Mouse (Mus musculus): ENCODE results near the gene Ctnna2. TPM values are rescaled to one million over a fixed set of nuclear protein-coding genes. Genes with fewer than 3 reads are reported as not detected.

Gene Ctnna2
- polyA plus RNA-seq, 1 experiment from 2014 or later, result 7.2 TPM

GRCm38 (mm10) chr6:77516515-77516914 lies 463.0 kb downstream of the Ctnna2 start:
- H3K36me3 ChIP-seq (ENCODE audit: control insufficient read depth, insufficient read depth, low read length), result no peaks in the 10 kb centered on the region
- no peak overlapping the region for H3K4me2 ChIP-seq (ENCODE audit: low read depth, low read length)
- WGBS, result 37% methylated on average over 2 of the region's 2 CpGs
- H3K4me3 ChIP-seq (replicated peaks; ENCODE audit: low read length), result no peak overlapping the region
- H3K4me1 ChIP-seq (ENCODE audit: control insufficient read depth, insufficient read depth, low read length), result no peaks in the 10 kb centered on the region
- no peak overlapping the region for H3K9ac ChIP-seq (ENCODE audit: low read length)
- ATAC-seq (ENCODE audit: insufficient read depth, low FRiP score), result no peak
- H3K27ac ChIP-seq (ENCODE audit: low read length), result no peak overlapping the region
- H3K27me3 ChIP-seq (ENCODE audit: control insufficient read depth, insufficient read depth, low read length), result no peaks in the 10 kb centered on the region
- H3K9me3 ChIP-seq (replicated peaks; ENCODE audit: control insufficient read depth, low read length), result no peaks in the 10 kb centered on the region

- no peak overlapping the region for H3K4me3 ChIP-seq (replicated peaks; ENCODE audit: low read length)
- no peaks in the 10 kb centered on the region for H3K36me3 ChIP-seq (ENCODE audit: control insufficient read depth, insufficient read depth, low read length)
- no peak for ATAC-seq (ENCODE audit: insufficient read depth, low FRiP score)
- no peak overlapping the region for H3K4me2 ChIP-seq (ENCODE audit: low read depth, low read length)
- H3K9ac ChIP-seq (ENCODE audit: low read length), result no peak overlapping the region
- WGBS, result 28% methylated on average over 5 of the region's 5 CpGs
- no peaks in the 10 kb centered on the region for H3K27me3 ChIP-seq (ENCODE audit: control insufficient read depth, insufficient read depth, low read length)
- no peak overlapping the region for H3K27ac ChIP-seq (ENCODE audit: low read length)
- no peaks in the 10 kb centered on the region for H3K4me1 ChIP-seq (ENCODE audit: control insufficient read depth, insufficient read depth, low read length)
- H3K9me3 ChIP-seq (replicated peaks; ENCODE audit: control insufficient read depth, low read length), result no peaks in the 10 kb centered on the region
Observed at GRCm38 (mm10) chr6:77511805-77512204, 467.7 kb downstream of the Ctnna2 start.

GRCm38 (mm10) chr6:77491721-77492120 lies 487.8 kb downstream of the Ctnna2 start:
- WGBS, result 81% methylated on average over 5 of the region's 5 CpGs
- ATAC-seq (ENCODE audit: insufficient read depth, low FRiP score), result no peak
- H3K27ac ChIP-seq (ENCODE audit: low read length), result no peak overlapping the region
- no peaks in the 10 kb centered on the region for H3K9me3 ChIP-seq (replicated peaks; ENCODE audit: control insufficient read depth, low read length)
- H3K4me2 ChIP-seq (ENCODE audit: low read depth, low read length), result no peak overlapping the region
- no peak overlapping the region for H3K4me3 ChIP-seq (replicated peaks; ENCODE audit: low read length)
- H3K27me3 ChIP-seq (ENCODE audit: control insufficient read depth, insufficient read depth, low read length), result no peaks in the 10 kb centered on the region
- no peaks in the 10 kb centered on the region for H3K36me3 ChIP-seq (ENCODE audit: control insufficient read depth, insufficient read depth, low read length)
- H3K9ac ChIP-seq (ENCODE audit: low read length), result no peak overlapping the region
- no peaks in the 10 kb centered on the region for H3K4me1 ChIP-seq (ENCODE audit: control insufficient read depth, insufficient read depth, low read length)

GRCm38 (mm10) chr6:77486658-77487057 lies 492.8 kb downstream of the Ctnna2 start:
- no peaks in the 10 kb centered on the region for H3K36me3 ChIP-seq (ENCODE audit: control insufficient read depth, insufficient read depth, low read length)
- no peak overlapping the region for H3K27ac ChIP-seq (ENCODE audit: low read length)
- H3K9ac ChIP-seq (ENCODE audit: low read length), result no peak overlapping the region
- 0 out of 2 replicates have a peak, but pooled peaks cover 3% of the 10 kb centered on the region for H3K9me3 ChIP-seq (replicated peaks; ENCODE audit: control insufficient read depth, low read length)
- no peak overlapping the region for H3K4me3 ChIP-seq (replicated peaks; ENCODE audit: low read length)
- H3K4me2 ChIP-seq (ENCODE audit: low read depth, low read length), result no peak overlapping the region
- 91% methylated on average over 3 of the region's 3 CpGs for WGBS
- no peaks in the 10 kb centered on the region for H3K4me1 ChIP-seq (ENCODE audit: control insufficient read depth, insufficient read depth, low read length)
- no peaks in the 10 kb centered on the region for H3K27me3 ChIP-seq (ENCODE audit: control insufficient read depth, insufficient read depth, low read length)
- ATAC-seq (ENCODE audit: insufficient read depth, low FRiP score), result no peak

- no peaks in the 10 kb centered on the region for H3K4me1 ChIP-seq (ENCODE audit: control insufficient read depth, insufficient read depth, low read length)
- H3K9ac ChIP-seq (ENCODE audit: low read length), result no peak overlapping the region
- no peak overlapping the region for H3K4me2 ChIP-seq (ENCODE audit: low read depth, low read length)
- H3K27ac ChIP-seq (ENCODE audit: low read length), result no peak overlapping the region
- no peaks in the 10 kb centered on the region for H3K27me3 ChIP-seq (ENCODE audit: control insufficient read depth, insufficient read depth, low read length)
- H3K36me3 ChIP-seq (ENCODE audit: control insufficient read depth, insufficient read depth, low read length), result no peaks in the 10 kb centered on the region
- 0 out of 2 replicates have a peak, but pooled peaks cover 3% of the 10 kb centered on the region for H3K9me3 ChIP-seq (replicated peaks; ENCODE audit: control insufficient read depth, low read length)
- no peak overlapping the region for H3K4me3 ChIP-seq (replicated peaks; ENCODE audit: low read length)
- WGBS, result 83% methylated on average over 3 of the region's 3 CpGs
- ATAC-seq (ENCODE audit: insufficient read depth, low FRiP score), result no peak
Observed at GRCm38 (mm10) chr6:77482081-77482480, 497.4 kb downstream of the Ctnna2 start.

- Histone ChIP-seq H3K9me3 (replicated peaks; ENCODE audit: control insufficient read depth, low read length) (no peaks in the 10 kb centered on the region), H3K4me2 (ENCODE audit: low read depth, low read length) (no peak overlapping the region), H3K27me3 (ENCODE audit: control insufficient read depth, insufficient read depth, low read length) (no peaks in the 10 kb centered on the region), H3K4me1 (ENCODE audit: control insufficient read depth, insufficient read depth, low read length) (no peaks in the 10 kb centered on the region), H3K9ac (ENCODE audit: low read length) (no peak overlapping the region), H3K4me3 (replicated peaks; ENCODE audit: low read length) (no peak overlapping the region), H3K36me3 (ENCODE audit: control insufficient read depth, insufficient read depth, low read length) (no peaks in the 10 kb centered on the region), H3K27ac (ENCODE audit: low read length) (no peak overlapping the region)
- no peak for ATAC-seq (ENCODE audit: insufficient read depth, low FRiP score)
- 41% methylated on average over 1 of the region's 1 CpGs for WGBS
Observed at GRCm38 (mm10) chr6:77475354-77475753, 504.1 kb downstream of the Ctnna2 start.

GRCm38 (mm10) chr6:77473256-77473655 lies 506.2 kb downstream of the Ctnna2 start:
- 80% methylated on average over 7 of the region's 7 CpGs for WGBS
- no peak overlapping the region for H3K9ac ChIP-seq (ENCODE audit: low read length)
- no peak overlapping the region for H3K27ac ChIP-seq (ENCODE audit: low read length)
- no peak overlapping the region for H3K4me3 ChIP-seq (replicated peaks; ENCODE audit: low read length)
- no peaks in the 10 kb centered on the region for H3K36me3 ChIP-seq (ENCODE audit: control insufficient read depth, insufficient read depth, low read length)
- H3K27me3 ChIP-seq (ENCODE audit: control insufficient read depth, insufficient read depth, low read length), result no peaks in the 10 kb centered on the region
- H3K4me1 ChIP-seq (ENCODE audit: control insufficient read depth, insufficient read depth, low read length), result no peaks in the 10 kb centered on the region
- H3K9me3 ChIP-seq (replicated peaks; ENCODE audit: control insufficient read depth, low read length), result no peaks in the 10 kb centered on the region
- H3K4me2 ChIP-seq (ENCODE audit: low read depth, low read length), result no peak overlapping the region
- no peak for ATAC-seq (ENCODE audit: insufficient read depth, low FRiP score)

GRCm38 (mm10) chr6:77468058-77468457 lies 511.4 kb downstream of the Ctnna2 start:
- 80% methylated on average over 3 of the region's 3 CpGs for WGBS
- Histone ChIP-seq H3K9ac (ENCODE audit: low read length) (no peak overlapping the region), H3K27me3 (ENCODE audit: control insufficient read depth, insufficient read depth, low read length) (no peaks in the 10 kb centered on the region), H3K4me1 (ENCODE audit: control insufficient read depth, insufficient read depth, low read length) (no peaks in the 10 kb centered on the region), H3K4me3 (replicated peaks; ENCODE audit: low read length) (no peak overlapping the region), H3K9me3 (replicated peaks; ENCODE audit: control insufficient read depth, low read length) (no peaks in the 10 kb centered on the region), H3K27ac (ENCODE audit: low read length) (no peak overlapping the region), H3K36me3 (ENCODE audit: control insufficient read depth, insufficient read depth, low read length) (no peaks in the 10 kb centered on the region), H3K4me2 (ENCODE audit: low read depth, low read length) (no peak overlapping the region)
- ATAC-seq (ENCODE audit: insufficient read depth, low FRiP score), result no peak

GRCm38 (mm10) chr6:77462737-77463136 lies 516.8 kb downstream of the Ctnna2 start:
- ATAC-seq (ENCODE audit: insufficient read depth, low FRiP score), result no peak
- Histone ChIP-seq H3K4me2 (ENCODE audit: low read depth, low read length) (no peak overlapping the region), H3K9ac (ENCODE audit: low read length) (no peak overlapping the region), H3K4me3 (replicated peaks; ENCODE audit: low read length) (no peak overlapping the region), H3K27ac (ENCODE audit: low read length) (no peak overlapping the region), H3K36me3 (ENCODE audit: control insufficient read depth, insufficient read depth, low read length) (no peaks in the 10 kb centered on the region), H3K9me3 (replicated peaks; ENCODE audit: control insufficient read depth, low read length) (no peaks in the 10 kb centered on the region), H3K27me3 (ENCODE audit: control insufficient read depth, insufficient read depth, low read length) (no peaks in the 10 kb centered on the region), H3K4me1 (ENCODE audit: control insufficient read depth, insufficient read depth, low read length) (no peaks in the 10 kb centered on the region)
- WGBS, result 48% methylated on average over 1 of the region's 1 CpGs

- H3K9ac ChIP-seq (ENCODE audit: low read length), result no peak overlapping the region
- no peaks in the 10 kb centered on the region for H3K27me3 ChIP-seq (ENCODE audit: control insufficient read depth, insufficient read depth, low read length)
- H3K36me3 ChIP-seq (ENCODE audit: control insufficient read depth, insufficient read depth, low read length), result no peaks in the 10 kb centered on the region
- no peaks in the 10 kb centered on the region for H3K4me1 ChIP-seq (ENCODE audit: control insufficient read depth, insufficient read depth, low read length)
- H3K27ac ChIP-seq (ENCODE audit: low read length), result no peak overlapping the region
- ATAC-seq (ENCODE audit: insufficient read depth, low FRiP score), result no peak
- no peak overlapping the region for H3K4me3 ChIP-seq (replicated peaks; ENCODE audit: low read length)
- 76% methylated on average over 2 of the region's 2 CpGs for WGBS
- H3K4me2 ChIP-seq (ENCODE audit: low read depth, low read length), result no peak overlapping the region
- H3K9me3 ChIP-seq (replicated peaks; ENCODE audit: control insufficient read depth, low read length), result no peaks in the 10 kb centered on the region
Observed at GRCm38 (mm10) chr6:77457919-77458318, 521.6 kb downstream of the Ctnna2 start.

Data from stomach, embryonic 16.5 days (tissue).